Comparison of ENCODE assay signal across 1 mouse cellular context in genomic region chr7:45325800-45326199, GRCm38 (mm10).
TF ChIP-seq lines count a peak whose summit lies in the region.

No protein-coding gene starts in this region.

TF ChIP-seq in MEL, 35 proteins besides CTCF, POLR2A, EP300 and RAD21:
- TF ChIP-seq RCOR1 (IDR thresholded peaks at IDR 0.05; ENCODE audit: low read depth, low read length) (no peak), MYB (IDR thresholded peaks at IDR 0.05; ENCODE audit: low read depth, low read length) (no peak), JUND (IDR thresholded peaks at IDR 0.05; ENCODE audit: low read depth, low read length) (no peak), KAT2A (conservative IDR thresholded peaks at IDR 0.05; ENCODE audit: low read depth, low read length) (no peak), ETS1 (IDR thresholded peaks at IDR 0.05; ENCODE audit: low read depth, low read length) (no peak)
